Mouse (Mus musculus): ENCODE data around the gene Syce2. TPM values are rescaled to one million over a fixed set of nuclear protein-coding genes. Genes with fewer than 3 reads are reported as not detected.
A peak's percentile ranks its signal among the peaks of the same experiment; 100 is the strongest.
"Not testable (repeated sequence)": the region's sequence is repeated elsewhere in the genome, so short reads cannot be mapped to it uniquely, and the experiment has no call there.

The Syce2 gene
- polyA plus RNA-seq (2012): 15.0 TPM in 2 replicates

DNA sequence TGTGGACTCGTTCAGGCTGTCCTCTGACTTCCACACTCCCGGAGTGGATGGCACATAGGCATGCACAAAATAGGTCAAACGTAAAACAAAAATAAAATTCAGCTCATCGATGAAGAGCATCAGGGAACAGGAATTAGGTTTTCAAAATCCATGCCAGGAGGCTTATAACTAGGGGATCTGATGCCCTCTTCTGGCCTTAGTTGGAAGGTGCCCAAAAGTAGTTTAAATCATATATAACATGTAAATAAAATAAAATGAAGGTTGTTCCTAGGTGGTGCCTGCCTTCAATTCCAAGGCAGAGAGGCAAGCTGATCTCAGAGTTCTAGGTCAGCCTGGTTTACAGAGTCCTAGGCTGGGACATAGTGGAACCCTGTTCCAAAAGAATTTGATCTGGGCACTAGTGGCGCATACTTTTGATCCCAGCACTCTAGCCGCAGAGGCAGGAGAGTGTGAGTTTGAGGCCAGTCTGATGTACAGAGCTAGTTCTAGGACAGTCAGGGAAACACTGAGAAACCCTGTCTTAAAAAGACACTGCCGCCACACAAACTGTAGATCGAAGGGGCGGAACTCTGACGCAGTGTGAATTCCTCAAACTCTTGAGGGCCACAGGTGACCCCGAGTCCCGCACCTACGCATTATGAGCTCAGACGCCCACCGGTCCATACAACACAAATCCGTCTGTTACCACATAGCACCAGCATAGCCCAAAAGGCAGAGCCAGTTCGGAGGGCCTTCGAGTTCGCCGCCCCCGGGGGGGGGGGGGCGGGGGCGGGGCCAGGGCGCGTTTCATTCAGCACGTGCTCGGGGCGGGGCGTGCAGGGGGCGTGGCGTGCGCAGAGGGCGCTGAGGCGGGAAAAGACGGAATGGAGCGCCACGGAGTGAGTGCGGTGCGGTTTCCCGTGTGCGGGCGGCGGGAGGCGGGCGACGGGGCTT is at the start of gene Syce2:
Gene Syce2 (plus strand): TSS at position 736 of the 933 bp plus-strand sequence.
- H3K4me1 ChIP-seq (ENCODE audit: control insufficient read depth): peaks cover 50% of the 10 kb centered on the region
- no peaks in the 10 kb centered on the region for H3K27me3 ChIP-seq (ENCODE audit: control insufficient read depth)
- TF ChIP-seq TAL1 (IDR thresholded peaks at IDR 0.05; ENCODE audit: low read length) (no peak), GATA1 (IDR thresholded peaks at IDR 0.05; ENCODE audit: low read length) (no peak)
- peaks cover 65% of the 10 kb centered on the region for H3K36me3 ChIP-seq (ENCODE audit: control insufficient read depth)
- H3K9me3 ChIP-seq (ENCODE audit: control insufficient read depth, low read length): no peaks in the 10 kb centered on the region
- H3K4me3 ChIP-seq (replicated peaks): peak within 1 kb of the TSS; percentile 80

DNA sequence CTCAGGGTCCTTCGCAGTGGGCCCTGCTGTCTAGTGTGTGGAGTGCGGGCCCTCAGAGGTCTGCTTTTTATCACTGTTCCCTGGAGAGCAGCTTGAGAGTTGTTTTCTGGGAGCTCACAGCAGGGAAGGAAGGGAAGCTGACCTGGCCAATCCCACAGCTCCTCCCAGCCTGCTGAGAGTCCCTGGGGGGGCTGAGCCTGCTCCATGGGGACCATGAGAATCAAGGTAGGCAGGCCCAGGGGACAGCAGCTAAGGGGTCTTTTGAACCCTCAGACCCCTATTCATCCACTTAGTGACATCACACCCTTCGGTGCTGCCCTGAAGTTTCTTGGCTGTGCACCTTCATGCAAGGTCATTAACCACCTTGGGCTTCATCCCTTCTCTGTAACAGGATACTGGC is 49.2 kb upstream of the Syce2 start, which contains the start of gene Dand5:
Gene Dand5 (minus strand): TSS at position 101 of the 400 bp plus-strand sequence.
- Histone ChIP-seq H3K36me3 (ENCODE audit: control insufficient read depth) (peaks cover 4% of the 10 kb centered on the region; the same call in 1 of the 2 replicates), H3K4me1 (ENCODE audit: control insufficient read depth) (peaks cover 38% of the 10 kb centered on the region), H3K9me3 (ENCODE audit: control insufficient read depth, low read length) (no peaks in the 10 kb centered on the region), H3K27me3 (ENCODE audit: control insufficient read depth) (0 out of 2 replicates have a peak, but pooled peaks cover 3% of the 10 kb centered on the region), H3K4me3 (replicated peaks) (no peak within 1 kb of the TSS)
- TF ChIP-seq TAL1 (IDR thresholded peaks at IDR 0.05; ENCODE audit: low read length) (no peak), GATA1 (IDR thresholded peaks at IDR 0.05; ENCODE audit: low read length) (no peak)

DNA sequence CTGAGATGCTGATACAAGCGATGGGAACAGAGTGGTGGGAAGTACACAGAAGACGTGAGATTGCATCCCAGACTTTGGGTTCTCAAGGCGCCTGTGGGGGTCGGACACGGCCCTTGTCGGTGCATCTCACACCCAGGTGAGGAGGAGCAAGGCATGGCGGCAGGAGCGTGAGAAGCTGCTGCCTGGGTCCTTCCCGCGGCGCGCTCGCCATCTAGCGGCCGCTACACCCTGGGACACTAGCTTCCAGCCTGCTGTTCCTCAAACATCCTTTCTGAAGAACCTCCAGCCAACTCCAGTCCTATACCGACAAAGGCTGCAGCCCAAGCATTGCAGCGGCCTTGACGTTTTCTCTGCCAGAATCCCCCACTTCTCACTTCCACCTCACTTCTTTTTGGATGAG is 48.3 kb upstream of the Syce2 start:
- TF ChIP-seq TAL1 (IDR thresholded peaks at IDR 0.05; ENCODE audit: low read length): no peak
- TF ChIP-seq GATA1 (IDR thresholded peaks at IDR 0.05; ENCODE audit: low read length): no peak
- H3K4me3 ChIP-seq (replicated peaks): no peak overlapping the region
- peaks cover 41% of the 10 kb centered on the region for H3K4me1 ChIP-seq (ENCODE audit: control insufficient read depth)
- H3K36me3 ChIP-seq (ENCODE audit: control insufficient read depth): peaks cover 5% of the 10 kb centered on the region
- no peaks in the 10 kb centered on the region for H3K9me3 ChIP-seq (ENCODE audit: control insufficient read depth, low read length)
- 0 out of 2 replicates have a peak, but pooled peaks cover 3% of the 10 kb centered on the region for H3K27me3 ChIP-seq (ENCODE audit: control insufficient read depth)

DNA sequence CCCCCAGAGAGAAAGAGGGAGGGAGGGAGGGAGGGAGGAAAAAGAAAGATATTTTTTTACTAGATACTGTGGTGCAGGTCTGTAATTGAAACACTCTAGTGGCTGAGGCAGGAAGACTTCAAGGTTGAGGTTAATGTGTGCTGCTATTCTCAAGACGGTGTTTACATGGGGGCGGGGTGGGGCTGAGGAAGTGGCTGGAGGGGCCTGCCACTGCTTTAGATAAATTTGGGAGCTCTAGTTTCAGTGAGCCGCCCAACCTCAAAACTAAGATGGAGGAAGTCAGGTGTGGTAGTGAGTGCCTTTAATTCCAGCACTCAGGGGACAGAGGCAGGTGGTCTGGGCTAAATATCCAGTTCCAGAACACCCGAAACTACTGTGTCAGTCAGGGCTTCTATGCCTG is 46.3 kb upstream of the Syce2 start:
- Histone ChIP-seq H3K4me1 (ENCODE audit: control insufficient read depth) (peaks cover 54% of the 10 kb centered on the region), H3K9me3 (ENCODE audit: control insufficient read depth, low read length) (no peaks in the 10 kb centered on the region), H3K36me3 (ENCODE audit: control insufficient read depth) (peaks cover 19% of the 10 kb centered on the region), H3K4me3 (replicated peaks) (no peak overlapping the region), H3K27me3 (ENCODE audit: control insufficient read depth) (0 out of 2 replicates have a peak, but pooled peaks cover 3% of the 10 kb centered on the region)
- TF ChIP-seq GATA1 (IDR thresholded peaks at IDR 0.05; ENCODE audit: low read length) (no peak), TAL1 (IDR thresholded peaks at IDR 0.05; ENCODE audit: low read length) (no peak)

DNA sequence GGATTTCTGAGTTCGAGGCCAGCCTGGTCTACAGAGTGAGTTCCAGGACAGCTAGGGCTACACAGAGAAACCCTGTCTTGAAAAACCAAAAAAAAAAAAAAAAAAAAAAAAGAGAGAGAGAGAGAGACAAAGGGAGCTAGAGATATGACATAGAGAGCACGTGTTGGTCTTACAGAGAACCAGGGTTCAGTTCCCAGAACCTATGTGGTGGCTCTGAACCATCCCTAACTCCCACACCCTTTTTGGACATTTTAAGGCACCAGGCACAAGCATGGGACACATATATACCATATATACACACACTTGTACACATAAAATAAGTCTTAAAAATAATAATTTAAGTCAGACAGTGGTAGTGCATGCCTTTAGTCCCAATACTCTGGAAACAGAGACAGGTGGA is 45.4 kb upstream of the Syce2 start:
- not testable (repeated sequence) for H3K4me3 ChIP-seq (replicated peaks); H3K27me3 ChIP-seq (ENCODE audit: control insufficient read depth); H3K9me3 ChIP-seq (ENCODE audit: control insufficient read depth, low read length)
- Histone ChIP-seq H3K36me3 (ENCODE audit: control insufficient read depth) (peaks cover 19% of the 10 kb centered on the region), H3K4me1 (ENCODE audit: control insufficient read depth) (peaks cover 59% of the 10 kb centered on the region)

DNA sequence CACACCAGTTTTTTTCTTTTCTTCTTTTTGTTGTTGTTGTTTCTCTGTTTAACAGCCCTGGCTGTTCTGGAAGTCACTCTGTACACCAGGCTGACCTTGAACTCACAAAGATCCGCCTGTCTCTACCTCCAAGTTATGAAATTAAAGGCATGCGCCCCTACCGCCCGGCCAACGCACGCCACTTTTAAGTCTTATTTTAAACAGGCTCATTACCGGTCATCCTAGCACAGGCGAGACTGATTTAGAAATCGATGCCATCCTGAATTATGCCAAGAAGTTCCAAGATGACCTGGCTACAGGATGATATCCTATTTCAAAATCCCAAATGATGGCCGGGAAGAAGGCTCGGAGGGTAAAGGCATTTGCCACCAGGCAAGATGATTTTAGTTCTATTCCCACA is 40.4 kb upstream of the Syce2 start, which contains the start of gene Gadd45gip1:
Gene Gadd45gip1 (plus strand): TSS at position 33 of the 400 bp plus-strand sequence.
- H3K4me1 ChIP-seq (ENCODE audit: control insufficient read depth): peaks cover 73% of the 10 kb centered on the region

DNA sequence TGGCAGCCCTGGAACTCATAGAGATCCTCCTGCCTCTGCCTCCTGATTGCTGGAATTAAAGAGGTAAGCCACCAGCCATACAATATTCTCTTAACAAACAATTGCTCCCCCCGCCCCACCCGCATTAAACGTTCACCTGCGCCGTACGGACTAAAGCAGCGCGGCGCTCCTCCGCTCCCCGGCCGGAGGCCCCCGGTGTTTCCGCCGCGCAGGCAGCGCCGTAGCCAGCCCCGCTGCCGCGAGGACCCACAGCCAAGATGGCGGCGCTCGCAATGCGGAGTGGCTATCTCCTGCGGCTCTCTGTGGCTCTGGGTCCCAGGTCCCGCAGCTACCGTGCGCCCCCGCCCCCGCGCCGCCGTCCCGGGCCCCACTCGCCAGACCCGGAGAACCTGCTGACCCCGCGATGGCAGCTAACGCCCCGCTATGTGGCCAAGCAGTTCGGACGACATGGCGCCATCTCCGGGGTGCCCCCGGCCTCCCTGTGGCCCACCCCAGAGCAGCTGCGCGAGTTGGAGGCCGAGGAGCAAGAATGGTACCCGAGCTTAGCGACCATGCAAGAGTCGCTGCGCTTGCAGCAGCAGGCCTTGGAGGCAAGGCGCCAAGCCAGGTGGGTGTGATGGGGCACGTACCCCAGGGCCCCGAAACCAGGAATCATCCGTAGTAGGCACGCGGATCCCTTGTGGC is 39.7 kb upstream of the Syce2 start:
- peaks cover 76% of the 10 kb centered on the region for H3K4me1 ChIP-seq (ENCODE audit: control insufficient read depth)
- TF ChIP-seq GATA1 (IDR thresholded peaks at IDR 0.05; ENCODE audit: low read length) (no peak), TAL1 (IDR thresholded peaks at IDR 0.05; ENCODE audit: low read length) (no peak)
- peak overlapping the region; percentile 98 for H3K4me3 ChIP-seq (replicated peaks)
- no peaks in the 10 kb centered on the region for H3K27me3 ChIP-seq (ENCODE audit: control insufficient read depth)
- H3K36me3 ChIP-seq (ENCODE audit: control insufficient read depth): peaks cover 66% of the 10 kb centered on the region
- no peaks in the 10 kb centered on the region for H3K9me3 ChIP-seq (ENCODE audit: control insufficient read depth, low read length)

More for the DNA sequence above, 40.4 kb upstream of the Syce2 start, which contains the start of gene Gadd45gip1:
- no peak for TF ChIP-seq GATA1 (IDR thresholded peaks at IDR 0.05; ENCODE audit: low read length)
- TF ChIP-seq TAL1 (IDR thresholded peaks at IDR 0.05; ENCODE audit: low read length): no peak
- Histone ChIP-seq H3K36me3 (ENCODE audit: control insufficient read depth) (peaks cover 60% of the 10 kb centered on the region), H3K9me3 (ENCODE audit: control insufficient read depth, low read length) (no peaks in the 10 kb centered on the region), H3K27me3 (ENCODE audit: control insufficient read depth) (no peaks in the 10 kb centered on the region), H3K4me3 (replicated peaks) (peak within 1 kb of the TSS; percentile 98)

DNA sequence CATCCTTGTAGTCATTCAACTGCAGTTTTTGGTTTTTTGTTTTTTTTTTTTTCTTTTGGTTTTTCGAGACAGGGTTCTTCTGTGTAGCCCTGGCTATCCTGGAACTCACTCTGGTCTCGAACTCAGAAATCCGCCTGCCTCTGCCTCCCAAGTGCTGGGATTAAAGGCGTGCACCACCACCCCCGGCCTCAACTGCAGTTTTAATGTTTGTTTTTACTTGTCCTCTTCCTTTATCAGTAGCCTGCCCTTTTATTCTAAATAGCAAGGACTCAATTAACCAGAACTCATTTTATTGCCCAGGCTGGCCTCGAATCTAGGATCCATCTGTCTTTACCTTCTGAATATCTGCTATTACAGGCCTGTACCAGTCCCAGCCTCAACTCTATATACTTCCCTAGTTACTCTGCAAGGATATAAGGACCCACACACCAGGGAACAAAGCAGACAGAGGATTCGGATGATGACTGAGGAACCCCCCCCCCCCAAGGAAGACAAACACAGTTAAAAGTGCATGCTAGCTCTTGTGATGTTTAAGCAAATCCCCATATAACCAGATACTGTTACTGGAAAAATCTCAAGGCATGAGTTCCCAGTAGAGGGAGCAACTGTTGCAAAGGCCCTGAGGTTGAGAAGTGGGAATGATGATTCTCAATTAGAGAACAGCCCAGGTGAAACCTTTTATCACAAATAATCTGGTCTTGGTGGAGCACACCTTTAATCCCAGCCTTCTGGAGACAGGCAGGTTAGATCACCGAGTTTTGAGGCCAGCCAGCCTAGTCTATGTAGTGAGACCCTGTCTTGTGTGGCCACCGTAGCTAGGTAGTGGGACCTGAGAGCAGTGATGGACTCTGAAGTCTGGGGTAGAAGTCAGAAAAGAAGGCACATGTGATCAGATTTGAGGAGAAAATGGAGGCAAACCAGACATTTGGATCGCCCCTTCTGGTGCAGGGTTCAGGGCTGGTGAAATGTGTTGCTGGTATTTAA is 38.9 kb upstream of the Syce2 start:
- H3K4me3 ChIP-seq (replicated peaks): peak overlapping the region; percentile 98
- peaks cover 80% of the 10 kb centered on the region for H3K4me1 ChIP-seq (ENCODE audit: control insufficient read depth)
- H3K27me3 ChIP-seq (ENCODE audit: control insufficient read depth): no peaks in the 10 kb centered on the region
- TF ChIP-seq TAL1 (IDR thresholded peaks at IDR 0.05; ENCODE audit: low read length) (no peak), GATA1 (IDR thresholded peaks at IDR 0.05; ENCODE audit: low read length) (no peak)
- H3K36me3 ChIP-seq (ENCODE audit: control insufficient read depth): peaks cover 72% of the 10 kb centered on the region
- H3K9me3 ChIP-seq (ENCODE audit: control insufficient read depth, low read length): no peaks in the 10 kb centered on the region

Data from erythroblast, embryonic 14.5 days (primary cell).